Mouse (Mus musculus): ENCODE results near the gene Atp8a2. TPM values are rescaled to one million over a fixed set of nuclear protein-coding genes. Genes with fewer than 3 reads are reported as not detected.

Gene Atp8a2
- polyA plus RNA-seq, 1 experiment, result 0.01 TPM

- Histone ChIP-seq H3K4me3 (no peak overlapping the region), H3K27me3 (ENCODE audit: control insufficient read depth, insufficient read depth, insufficient read length) (no peaks in the 10 kb centered on the region), H3ac (ENCODE audit: control insufficient read depth, insufficient read length) (no peak overlapping the region), H3K36me3 (ENCODE audit: control insufficient read depth, insufficient read depth) (no peaks in the 10 kb centered on the region), H3K79me2 (ENCODE audit: control insufficient read depth, insufficient read depth) (no peaks in the 10 kb centered on the region), H3K4me2 (ENCODE audit: low read depth) (no peak overlapping the region)
- TF ChIP-seq TCF12 (IDR thresholded peaks at IDR 0.05; ENCODE audit: insufficient read depth, poor library complexity, severe bottlenecking) (no peak), MYOG (IDR thresholded peaks at IDR 0.05; ENCODE audit: control insufficient read depth in 1 of 3, insufficient read depth in 1 of 3, insufficient read length in 2 of 3, low read depth in 2 of 3) (no peak), MYOD1 (IDR thresholded peaks at IDR 0.05; ENCODE audit: control insufficient read depth in 1 of 3, insufficient read length in 2 of 3, low read depth in 2 of 3) (no peak), E2F4 (IDR thresholded peaks at IDR 0.05; ENCODE audit: insufficient read depth) (no peak), USF1 (IDR thresholded peaks at IDR 0.05; ENCODE audit: low read depth) (no peak), MAX (IDR thresholded peaks at IDR 0.05; ENCODE audit: low read depth) (no peak), TCF3 (IDR thresholded peaks at IDR 0.05; ENCODE audit: insufficient read length, low read depth) (no peak), CEBPB (IDR thresholded peaks at IDR 0.05; ENCODE audit: insufficient read depth, poor library complexity, severe bottlenecking) (no peak), REST (IDR thresholded peaks at IDR 0.05; ENCODE audit: insufficient read depth, insufficient read length) (no peak), POLR2A (IDR thresholded peaks at IDR 0.05; ENCODE audit: insufficient read length, low read depth) (no peak), POLR2AphosphoS2 (IDR thresholded peaks at IDR 0.05; ENCODE audit: insufficient read length, low read depth) (no peak), SRF (IDR thresholded peaks at IDR 0.05; ENCODE audit: control insufficient read depth, insufficient read length, low read depth) (no peak)
Measured at GRCm38 (mm10) chr14:59715695-59716442, 481.1 kb downstream of the Atp8a2 start.

GRCm38 (mm10) chr14:59709505-59710335 is 487.3 kb downstream of the Atp8a2 start:
- no peaks in the 10 kb centered on the region for H3K79me2 ChIP-seq (ENCODE audit: control insufficient read depth, insufficient read depth)
- no peak overlapping the region for H3K4me2 ChIP-seq (ENCODE audit: low read depth)
- H3K36me3 ChIP-seq (ENCODE audit: control insufficient read depth, insufficient read depth), result no peaks in the 10 kb centered on the region
- H3ac ChIP-seq (ENCODE audit: control insufficient read depth, insufficient read length), result no peak overlapping the region
- peaks cover 22% of the 10 kb centered on the region for H3K27me3 ChIP-seq (ENCODE audit: control insufficient read depth, insufficient read depth, insufficient read length)
- TF ChIP-seq USF1 (IDR thresholded peaks at IDR 0.05; ENCODE audit: low read depth), result no peak
- no peak for TF ChIP-seq REST (IDR thresholded peaks at IDR 0.05; ENCODE audit: insufficient read depth, insufficient read length)
- TF ChIP-seq POLR2A (IDR thresholded peaks at IDR 0.05; ENCODE audit: insufficient read length, low read depth), result no peak
- TF ChIP-seq POLR2AphosphoS2 (IDR thresholded peaks at IDR 0.05; ENCODE audit: insufficient read length, low read depth), result no peak
- TF ChIP-seq TCF12 (IDR thresholded peaks at IDR 0.05; ENCODE audit: insufficient read depth, poor library complexity, severe bottlenecking), result no peak
- no peak for TF ChIP-seq TCF3 (IDR thresholded peaks at IDR 0.05; ENCODE audit: insufficient read length, low read depth)
- no peak for TF ChIP-seq E2F4 (IDR thresholded peaks at IDR 0.05; ENCODE audit: insufficient read depth)
- TF ChIP-seq MYOG (IDR thresholded peaks at IDR 0.05; ENCODE audit: control insufficient read depth in 1 of 3, insufficient read depth in 1 of 3, insufficient read length in 2 of 3, low read depth in 2 of 3), result no peak
- no peak for TF ChIP-seq MAX (IDR thresholded peaks at IDR 0.05; ENCODE audit: low read depth)
- TF ChIP-seq MYOD1 (IDR thresholded peaks at IDR 0.05; ENCODE audit: control insufficient read depth in 1 of 3, insufficient read length in 2 of 3, low read depth in 2 of 3), result no peak
- H3K4me3 ChIP-seq, result no peak overlapping the region

- Histone ChIP-seq H3K27me3 (ENCODE audit: control insufficient read depth, insufficient read depth, insufficient read length) (peaks cover 29% of the 10 kb centered on the region), H3K36me3 (ENCODE audit: control insufficient read depth, insufficient read depth) (no peaks in the 10 kb centered on the region)
Measured at GRCm38 (mm10) chr14:59708009-59708408, 489.0 kb downstream of the Atp8a2 start.

GRCm38 (mm10) chr14:59705326-59706058 is 491.5 kb downstream of the Atp8a2 start:
- no peak overlapping the region for H3K4me2 ChIP-seq (ENCODE audit: low read depth)
- peaks cover 38% of the 10 kb centered on the region for H3K27me3 ChIP-seq (ENCODE audit: control insufficient read depth, insufficient read depth, insufficient read length)
- H3ac ChIP-seq (ENCODE audit: control insufficient read depth, insufficient read length), result no peak overlapping the region
- no peak overlapping the region for H3K4me3 ChIP-seq
- no peak for TF ChIP-seq POLR2AphosphoS2 (IDR thresholded peaks at IDR 0.05; ENCODE audit: insufficient read length, low read depth)
- no peak for TF ChIP-seq POLR2A (IDR thresholded peaks at IDR 0.05; ENCODE audit: insufficient read length, low read depth)
- TF ChIP-seq MYOG (IDR thresholded peaks at IDR 0.05; ENCODE audit: control insufficient read depth in 1 of 3, insufficient read depth in 1 of 3, insufficient read length in 2 of 3, low read depth in 2 of 3), result no peak
- TF ChIP-seq REST (IDR thresholded peaks at IDR 0.05; ENCODE audit: insufficient read depth, insufficient read length), result no peak
- no peak for TF ChIP-seq USF1 (IDR thresholded peaks at IDR 0.05; ENCODE audit: low read depth)
- TF ChIP-seq TCF3 (IDR thresholded peaks at IDR 0.05; ENCODE audit: insufficient read length, low read depth), result no peak
- no peak for TF ChIP-seq MAX (IDR thresholded peaks at IDR 0.05; ENCODE audit: low read depth)
- TF ChIP-seq TCF12 (IDR thresholded peaks at IDR 0.05; ENCODE audit: insufficient read depth, poor library complexity, severe bottlenecking), result no peak
- TF ChIP-seq E2F4 (IDR thresholded peaks at IDR 0.05; ENCODE audit: insufficient read depth), result no peak
- no peak for TF ChIP-seq CEBPB (IDR thresholded peaks at IDR 0.05; ENCODE audit: insufficient read depth, poor library complexity, severe bottlenecking)
- TF ChIP-seq SRF (IDR thresholded peaks at IDR 0.05; ENCODE audit: control insufficient read depth, insufficient read length, low read depth), result no peak
- TF ChIP-seq MYOD1 (IDR thresholded peaks at IDR 0.05; ENCODE audit: control insufficient read depth in 1 of 3, insufficient read length in 2 of 3, low read depth in 2 of 3), result no peak
- no peaks in the 10 kb centered on the region for H3K79me2 ChIP-seq (ENCODE audit: control insufficient read depth, insufficient read depth)
- H3K36me3 ChIP-seq (ENCODE audit: control insufficient read depth, insufficient read depth), result no peaks in the 10 kb centered on the region

More at GRCm38 (mm10) chr14:59708009-59708408, 489.0 kb downstream of the Atp8a2 start:
- no peak overlapping the region for H3ac ChIP-seq (ENCODE audit: control insufficient read depth, insufficient read length)
- TF ChIP-seq SRF (IDR thresholded peaks at IDR 0.05; ENCODE audit: control insufficient read depth, insufficient read length, low read depth), result no peak
- TF ChIP-seq REST (IDR thresholded peaks at IDR 0.05; ENCODE audit: insufficient read depth, insufficient read length), result no peak
- TF ChIP-seq MAX (IDR thresholded peaks at IDR 0.05; ENCODE audit: low read depth), result no peak
- no peak for TF ChIP-seq TCF12 (IDR thresholded peaks at IDR 0.05; ENCODE audit: insufficient read depth, poor library complexity, severe bottlenecking)
- no peak for TF ChIP-seq USF1 (IDR thresholded peaks at IDR 0.05; ENCODE audit: low read depth)
- TF ChIP-seq MYOG (IDR thresholded peaks at IDR 0.05; ENCODE audit: control insufficient read depth in 1 of 3, insufficient read depth in 1 of 3, insufficient read length in 2 of 3, low read depth in 2 of 3), result no peak
- no peak for TF ChIP-seq E2F4 (IDR thresholded peaks at IDR 0.05; ENCODE audit: insufficient read depth)
- TF ChIP-seq POLR2A (IDR thresholded peaks at IDR 0.05; ENCODE audit: insufficient read length, low read depth), result no peak
- TF ChIP-seq MYOD1 (IDR thresholded peaks at IDR 0.05; ENCODE audit: control insufficient read depth in 1 of 3, insufficient read length in 2 of 3, low read depth in 2 of 3), result no peak
- TF ChIP-seq POLR2AphosphoS2 (IDR thresholded peaks at IDR 0.05; ENCODE audit: insufficient read length, low read depth), result no peak
- TF ChIP-seq TCF3 (IDR thresholded peaks at IDR 0.05; ENCODE audit: insufficient read length, low read depth), result no peak
- no peak for TF ChIP-seq CEBPB (IDR thresholded peaks at IDR 0.05; ENCODE audit: insufficient read depth, poor library complexity, severe bottlenecking)
- no peak overlapping the region for H3K4me3 ChIP-seq
- H3K79me2 ChIP-seq (ENCODE audit: control insufficient read depth, insufficient read depth), result no peaks in the 10 kb centered on the region
- H3K4me2 ChIP-seq (ENCODE audit: low read depth), result no peak overlapping the region

All from myocyte (in vitro differentiated cells).